Mouse (Mus musculus) limb, embryonic 14.5 days (tissue): Measurements from ENCODE around the gene Igf2bp2. TPM values are rescaled to one million over a fixed set of nuclear protein-coding genes. Genes with fewer than 3 reads are reported as not detected.

Source experiments
- ATAC-seq: fragments of 200-750 bp; cut with Nextera tagmentation; 2 replicates; pipeline ENCODE4 v1.8.0; 2017; ENCODE audit warnings: low read depth, moderate number of reproducible peaks, moderate TSS enrichment; ENCODE audit not compliant: low FRiP score
- DNase-seq: peaks from one replicate; pipeline ENCODE4 v3.0.0-alpha.2; 2015; ENCODE audit warnings: low spot score
- H3K27ac ChIP-seq: fragments of 300-500 bp; sonication (generic); replicated peaks from 2 replicates; pipeline ENCODE4 v1.5.1; 2014; ENCODE audit warnings: low read depth, mild to moderate bottlenecking, low read length, moderate library complexity, mixed read lengths
- H3K27me3 ChIP-seq: fragments of 300-500 bp; sonication (generic); 2 replicates; pipeline ENCODE4 v1.6.1; 2014; ENCODE audit warnings: low read length, mixed read lengths; ENCODE audit not compliant: control insufficient read depth, insufficient read depth
- H3K36me3 ChIP-seq: fragments of 300-500 bp; sonication (generic); 2 replicates; pipeline ENCODE4 v1.6.1; 2014; ENCODE audit warnings: mild to moderate bottlenecking, low read length, moderate library complexity, mixed read lengths; ENCODE audit not compliant: control insufficient read depth, insufficient read depth
- H3K4me1 ChIP-seq: fragments of 300-500 bp; sonication (generic); 2 replicates; pipeline ENCODE4 v1.6.1; 2014; ENCODE audit warnings: antibody characterized with exemption, low read length, mixed read lengths; ENCODE audit not compliant: control insufficient read depth, insufficient read depth
- H3K4me2 ChIP-seq: fragments of 300-500 bp; sonication (generic); replicated peaks from 2 replicates; pipeline ENCODE4 v1.6.1; 2014; ENCODE audit warnings: low read depth, mild to moderate bottlenecking, low read length, moderate library complexity; ENCODE audit not compliant: severe bottlenecking
- H3K4me3 ChIP-seq: fragments of 300-500 bp; sonication (generic); replicated peaks from 2 replicates; pipeline ENCODE4 v1.5.1; 2014; ENCODE audit warnings: low read length
- H3K9ac ChIP-seq: fragments of 300-500 bp; sonication (generic); 2 replicates; pipeline ENCODE4 v1.6.1; 2014; ENCODE audit warnings: mild to moderate bottlenecking, low read depth, low read length, moderate library complexity; ENCODE audit not compliant: severe bottlenecking
- H3K9me3 ChIP-seq: fragments of 300-500 bp; sonication (generic); 2 replicates; pipeline ENCODE4 v1.6.1; 2016; ENCODE audit warnings: low read length; ENCODE audit not compliant: control insufficient read depth
- POLR2A ChIP-seq: fragments of 200-500 bp; IDR thresholded peaks from 2 replicates; pipeline ENCODE4 v1.8.0; 2012; ENCODE audit warnings: inconsistent platforms, mild to moderate bottlenecking, moderate library complexity, borderline replicate concordance; ENCODE audit not compliant: insufficient read depth, insufficient read length; ENCODE audit errors: extremely low read depth
- WGBS: fragments of 180-500 bp; shearing (Covaris S2); extraction: QIAGEN DNeasy Blood & Tissue Kit; methylation state at CpG from one replicate; pipeline ENCODE4 v1.1.7; 2014; 5-methylcytosine and 5-hydroxymethylcytosine counted together
- polyA plus RNA-seq, 2 experiments: library from polyadenylated mRNA; depleted of rRNA in 1 of 2; stranded (reverse) in 1 of 2; unstranded in 1 of 2; fragments of >200 nt; fragmentation: Nextera tagmentation in 1 of 2; extraction: Ambion mirVana in 1 of 2; gene quantifications; 2 replicates each; pipeline versions ENCODE4 v1.2.1 to v1.2.3; 2012 to 2014

Gene Igf2bp2
- polyA plus RNA-seq, 2 experiments = 58.7 to 91.2 TPM

GRCm38 (mm10) chr16:22043830-22044229, 119.3 kb downstream of the Igf2bp2 start:
- 84% methylated on average over 4 of the region's 4 CpGs for WGBS
- Histone ChIP-seq H3K36me3 (peaks cover 70% of the 10 kb centered on the region), H3K4me3 (no peak overlapping the region), H3K9me3 (no peaks in the 10 kb centered on the region), H3K27ac (no peak overlapping the region), H3K4me1 (no peaks in the 10 kb centered on the region), H3K27me3 (no peaks in the 10 kb centered on the region), H3K9ac (no peak overlapping the region), H3K4me2 (no peak overlapping the region)
- no peak for TF ChIP-seq POLR2A
- no peak for DNase-seq
- ATAC-seq = no peak

- no peak for TF ChIP-seq POLR2A
- DNase-seq = no peak
- WGBS = 83% methylated on average over 1 of the region's 1 CpGs
These were observed 123.1 kb downstream of the Igf2bp2 start for GRCm38 (mm10) chr16:22039978-22040377.

GRCm38 (mm10) chr16:22038554-22038953, 124.5 kb downstream of the Igf2bp2 start:
- no peak overlapping the region for H3K4me3 ChIP-seq
- no peak overlapping the region for H3K4me2 ChIP-seq
- no peak overlapping the region for H3K27ac ChIP-seq
- H3K9ac ChIP-seq = no peak overlapping the region
- DNase-seq (no peak), ATAC-seq (no peak)
- TF ChIP-seq POLR2A = no peak
- peaks cover 58% of the 10 kb centered on the region for H3K36me3 ChIP-seq
- no peaks in the 10 kb centered on the region for H3K4me1 ChIP-seq
- H3K9me3 ChIP-seq = no peaks in the 10 kb centered on the region
- H3K27me3 ChIP-seq = no peaks in the 10 kb centered on the region
- WGBS = 93% methylated on average over 10 of the region's 10 CpGs

More at GRCm38 (mm10) chr16:22039978-22040377, 123.1 kb downstream of the Igf2bp2 start:
- Histone ChIP-seq H3K9me3 (no peaks in the 10 kb centered on the region), H3K36me3 (peaks cover 71% of the 10 kb centered on the region), H3K27ac (no peak overlapping the region), H3K4me3 (no peak overlapping the region), H3K4me1 (no peaks in the 10 kb centered on the region), H3K9ac (no peak overlapping the region), H3K4me2 (no peak overlapping the region), H3K27me3 (no peaks in the 10 kb centered on the region)
- ATAC-seq = no peak

- no peak overlapping the region for H3K27ac ChIP-seq
- no peaks in the 10 kb centered on the region for H3K27me3 ChIP-seq
- H3K4me2 ChIP-seq = no peak overlapping the region
- H3K4me1 ChIP-seq = no peaks in the 10 kb centered on the region
- no peaks in the 10 kb centered on the region for H3K9me3 ChIP-seq
- no peak overlapping the region for H3K9ac ChIP-seq
- H3K36me3 ChIP-seq = peaks cover 89% of the 10 kb centered on the region
- 93% methylated on average over 5 of the region's 5 CpGs for WGBS
- ATAC-seq (no peak), DNase-seq (no peak)
- TF ChIP-seq POLR2A = no peak
- H3K4me3 ChIP-seq = no peak overlapping the region
These were observed 135.6 kb downstream of the Igf2bp2 start for GRCm38 (mm10) chr16:22027474-22027873.

GRCm38 (mm10) chr16:22022122-22022521, 141.0 kb downstream of the Igf2bp2 start:
- no peak for ATAC-seq
- WGBS = 97% methylated on average over 2 of the region's 2 CpGs
- H3K4me3 ChIP-seq = no peak overlapping the region
- no peak overlapping the region for H3K9ac ChIP-seq
- no peaks in the 10 kb centered on the region for H3K4me1 ChIP-seq
- no peak for DNase-seq
- no peaks in the 10 kb centered on the region for H3K27me3 ChIP-seq
- no peak overlapping the region for H3K4me2 ChIP-seq
- H3K36me3 ChIP-seq = peaks cover 87% of the 10 kb centered on the region
- no peak for TF ChIP-seq POLR2A
- peaks cover 7% of the 10 kb centered on the region for H3K9me3 ChIP-seq
- no peak overlapping the region for H3K27ac ChIP-seq

- H3K36me3 ChIP-seq = peaks cover 55% of the 10 kb centered on the region
- DNase-seq (no peak), ATAC-seq (no peak)
- peaks cover under 1% of the 10 kb centered on the region; the same call in 1 of the 2 replicates for H3K4me1 ChIP-seq
- no peak overlapping the region for H3K9ac ChIP-seq
- 85% methylated on average over 1 of the region's 1 CpGs for WGBS
- no peaks in the 10 kb centered on the region for H3K9me3 ChIP-seq
- H3K27me3 ChIP-seq = no peaks in the 10 kb centered on the region
- H3K4me3 ChIP-seq = no peak overlapping the region
- TF ChIP-seq POLR2A = no peak
- H3K27ac ChIP-seq = no peak overlapping the region
- H3K4me2 ChIP-seq = no peak overlapping the region
These were observed 147.5 kb downstream of the Igf2bp2 start for GRCm38 (mm10) chr16:22015569-22015968.
